Mouse (Mus musculus): ENCODE measurements around the gene Herc4.

Herc4 gene

DNA sequence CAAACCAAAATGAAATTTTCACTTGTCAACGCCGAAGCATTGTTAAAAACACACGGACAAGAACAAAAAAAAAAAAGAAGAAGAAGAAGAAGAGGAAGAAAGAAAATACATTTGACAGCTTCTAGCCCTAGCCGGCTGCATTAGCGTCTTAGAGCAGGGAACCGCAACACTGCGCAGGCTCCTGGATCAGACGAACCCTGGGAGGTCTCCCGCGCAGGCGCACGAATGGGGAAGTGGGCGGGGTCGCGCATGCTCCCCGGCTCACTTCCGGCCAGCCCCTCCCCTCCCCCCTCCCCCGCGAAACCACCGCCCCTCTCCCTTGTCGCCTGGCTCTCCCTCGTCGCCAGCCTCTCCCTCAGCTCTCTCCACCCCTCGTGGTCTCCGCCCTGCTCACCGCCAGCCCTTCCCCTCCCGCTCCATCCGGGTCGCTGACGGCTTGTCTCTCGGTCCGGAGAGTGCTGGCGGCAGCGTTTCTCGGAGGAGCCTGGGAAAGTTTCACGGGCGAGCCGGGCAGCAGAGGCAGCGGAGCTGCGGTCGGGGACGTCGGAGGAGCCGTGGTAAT is at the start of gene Herc4:
TSS of gene Herc4 (plus strand) at position 318 of the 562 bp plus-strand sequence.
- in situ Hi-C loops (cut with MboI; ENCODE audit: low sequenced_read_pairs), result no loop called here

DNA sequence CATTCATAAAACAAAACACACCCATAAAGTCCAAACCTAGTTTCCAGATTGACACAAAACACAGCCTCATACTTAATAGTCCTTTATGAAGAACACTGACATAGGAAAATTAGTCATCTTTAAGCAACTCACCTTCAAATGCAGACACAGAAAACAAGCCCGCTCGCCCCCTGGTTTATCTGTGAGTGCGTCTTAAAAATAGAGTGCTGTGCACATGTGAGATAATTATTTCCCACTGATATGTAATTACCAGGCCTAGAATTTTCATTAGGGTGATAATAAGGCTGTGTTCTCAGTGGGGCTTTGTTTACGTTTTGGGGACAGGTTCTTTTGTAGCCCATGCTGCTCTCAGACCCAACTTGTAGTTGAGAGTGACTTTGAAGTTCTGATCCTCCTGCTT is 44.6 kb upstream of the Herc4 start:
- in situ Hi-C loops (cut with MboI; ENCODE audit: low sequenced_read_pairs), result no loop called here

DNA sequence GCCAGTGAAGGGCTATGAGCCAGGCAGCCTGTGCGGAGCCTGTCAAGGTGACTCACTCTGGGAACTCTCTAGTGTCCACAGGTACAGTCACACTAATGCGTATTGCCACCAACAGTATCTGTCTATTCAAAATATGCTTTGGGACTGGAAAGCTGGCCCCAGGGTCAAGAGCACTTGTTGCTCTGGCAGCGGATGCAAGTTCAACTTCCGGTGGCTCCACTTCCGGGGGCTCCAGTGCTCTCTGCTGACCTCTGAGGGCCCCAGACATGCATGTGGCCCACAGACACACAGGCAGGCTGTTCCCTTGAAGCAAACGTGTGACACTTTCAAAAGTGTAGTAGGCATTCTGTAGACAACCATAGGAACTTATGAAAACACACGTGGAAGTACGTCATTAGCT is 42.1 kb upstream of the Herc4 start:
- in situ Hi-C loops (cut with MboI; ENCODE audit: low sequenced_read_pairs), result no loop called here

DNA sequence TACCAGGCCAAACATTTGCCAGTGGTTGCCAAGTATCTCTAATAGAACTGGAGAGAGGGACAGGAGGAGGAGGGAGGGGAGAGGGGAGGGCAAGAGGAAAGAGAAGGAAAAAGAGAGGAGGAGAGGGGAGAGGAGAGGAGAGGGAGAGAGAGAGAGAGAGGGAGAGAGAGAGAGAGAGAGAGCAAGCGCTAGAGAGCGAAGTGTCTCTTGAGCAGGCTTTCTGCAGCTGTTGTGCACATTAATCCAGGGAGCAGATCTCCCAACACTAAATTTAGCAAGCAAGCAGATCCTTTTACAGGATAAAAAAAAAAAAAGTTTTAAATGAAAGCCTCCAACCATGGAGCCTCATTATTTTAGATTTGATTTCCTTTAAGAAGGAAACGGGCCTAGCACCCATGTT is 40.6 kb upstream of the Herc4 start:
- in situ Hi-C loops (cut with MboI; ENCODE audit: low sequenced_read_pairs), result no loop called here

DNA sequence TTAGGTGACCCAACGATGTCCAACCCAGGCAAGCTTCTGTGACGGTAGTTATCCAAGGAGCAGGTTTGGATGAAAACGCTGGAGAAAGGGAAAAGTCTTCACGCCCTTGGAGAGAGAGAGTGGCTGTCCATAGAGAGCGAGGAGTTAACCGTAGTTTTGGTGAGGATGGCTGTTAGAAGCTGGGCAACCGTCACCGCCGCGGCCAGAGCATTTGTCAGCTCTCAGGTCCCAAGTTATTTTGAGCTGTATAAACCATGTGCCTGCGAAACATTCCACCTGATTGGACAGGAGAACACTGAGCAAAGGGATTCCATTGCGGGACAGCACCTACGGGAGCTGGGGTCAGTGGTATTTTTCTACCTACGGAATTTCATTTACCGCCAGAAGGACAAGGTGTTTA is 39.9 kb upstream of the Herc4 start, which contains the start of gene Mypn:
TSS of gene Mypn (minus strand) at position 225 of the 400 bp plus-strand sequence.
- in situ Hi-C loops (cut with MboI; ENCODE audit: low sequenced_read_pairs), result no loop called here

DNA sequence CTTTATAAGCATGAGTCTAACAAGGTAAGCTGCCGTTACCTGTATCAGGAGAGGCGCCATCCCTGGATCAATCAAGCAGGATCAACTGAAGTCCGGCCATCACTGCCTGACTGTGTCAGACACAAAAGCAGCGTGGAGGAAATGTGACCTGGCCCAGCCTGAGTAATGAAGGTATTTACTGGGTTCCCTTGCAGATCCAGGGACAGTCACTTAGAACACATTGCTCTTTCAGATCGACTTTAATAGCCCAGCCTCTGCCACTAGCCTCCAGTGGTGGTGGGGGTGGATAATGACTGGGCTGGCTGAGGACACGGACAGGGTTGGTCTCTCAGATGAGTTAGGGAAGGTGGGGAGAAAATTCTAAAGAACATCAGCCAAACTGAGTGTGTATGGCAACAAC is 34.7 kb upstream of the Herc4 start:
- in situ Hi-C loops (cut with MboI; ENCODE audit: low sequenced_read_pairs), result no loop called here

DNA sequence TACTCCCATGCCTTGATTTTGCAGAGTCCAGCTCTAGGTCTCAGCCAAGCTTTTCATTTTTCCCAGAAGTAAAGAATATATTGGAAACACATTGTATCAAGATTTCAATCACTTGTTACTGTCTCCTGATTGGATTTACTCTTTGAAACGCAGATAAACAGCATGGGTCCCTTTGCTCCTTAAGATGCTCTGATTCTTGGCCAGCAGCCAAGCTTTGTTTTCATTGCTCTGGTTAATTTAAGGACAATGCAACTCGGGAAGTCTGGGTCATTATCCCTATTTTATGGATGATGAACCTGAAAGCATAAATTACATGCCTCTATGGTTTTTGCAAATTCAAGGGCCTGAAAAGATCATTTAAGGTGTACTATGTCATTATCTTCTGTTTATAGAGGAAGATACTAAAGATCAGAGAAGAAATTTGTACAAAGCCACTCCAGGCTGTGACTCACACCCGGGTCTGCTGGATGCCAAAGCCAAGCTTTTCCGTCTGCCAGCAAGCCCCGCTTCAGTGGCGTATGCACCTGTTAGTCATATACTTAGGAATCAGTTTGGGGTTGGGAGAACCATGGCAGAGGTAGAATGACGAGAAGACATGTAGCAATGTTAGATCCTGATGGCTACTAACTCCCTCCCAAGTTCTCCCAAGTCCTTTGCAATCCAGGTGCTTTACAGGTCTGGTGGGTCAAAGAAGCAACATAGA is 22.4 kb upstream of the Herc4 start:
- in situ Hi-C loops (cut with MboI; ENCODE audit: low sequenced_read_pairs), result no loop called here

DNA sequence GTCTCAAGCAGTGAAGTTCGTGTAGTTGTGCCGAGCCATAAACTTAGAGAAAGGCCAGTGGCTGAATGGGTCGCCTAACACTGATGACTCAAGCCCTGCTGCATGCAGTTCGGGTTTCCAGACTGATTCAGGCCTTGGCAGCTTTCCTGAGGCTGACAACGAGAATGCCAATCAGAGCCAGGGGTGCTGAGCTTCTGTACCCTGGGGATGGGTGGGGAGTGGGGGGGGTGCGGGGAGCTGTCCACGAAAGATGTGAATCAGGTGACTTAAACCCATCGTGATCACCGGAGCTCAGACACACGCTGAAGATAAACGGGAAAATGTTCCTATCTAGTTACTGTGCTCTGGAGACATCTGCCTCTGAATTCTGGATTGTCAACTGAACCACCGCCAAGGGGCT is 19.3 kb upstream of the Herc4 start:
- in situ Hi-C loops (cut with MboI; ENCODE audit: low sequenced_read_pairs), result no loop called here

DNA sequence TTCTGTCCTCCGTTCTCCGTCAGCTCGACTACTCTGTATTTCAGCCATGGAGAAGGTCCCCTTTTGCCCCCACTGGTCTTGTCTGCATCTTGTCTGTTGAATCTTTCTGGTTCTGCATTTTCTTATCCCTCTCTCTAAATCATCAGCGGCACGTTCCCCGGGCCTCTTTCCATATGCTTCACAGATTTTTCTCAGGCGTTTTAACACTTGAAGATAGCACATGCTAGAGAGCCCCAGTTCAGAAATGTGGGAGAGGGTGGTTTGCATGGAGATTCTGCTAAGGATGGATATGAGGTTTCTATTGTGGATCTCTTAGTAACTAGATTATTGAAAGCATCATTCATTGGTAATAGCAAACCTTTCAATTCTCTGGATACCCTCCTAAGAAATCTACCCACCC is 13.3 kb upstream of the Herc4 start:
- in situ Hi-C loops (cut with MboI; ENCODE audit: low sequenced_read_pairs), result no loop called here

DNA sequence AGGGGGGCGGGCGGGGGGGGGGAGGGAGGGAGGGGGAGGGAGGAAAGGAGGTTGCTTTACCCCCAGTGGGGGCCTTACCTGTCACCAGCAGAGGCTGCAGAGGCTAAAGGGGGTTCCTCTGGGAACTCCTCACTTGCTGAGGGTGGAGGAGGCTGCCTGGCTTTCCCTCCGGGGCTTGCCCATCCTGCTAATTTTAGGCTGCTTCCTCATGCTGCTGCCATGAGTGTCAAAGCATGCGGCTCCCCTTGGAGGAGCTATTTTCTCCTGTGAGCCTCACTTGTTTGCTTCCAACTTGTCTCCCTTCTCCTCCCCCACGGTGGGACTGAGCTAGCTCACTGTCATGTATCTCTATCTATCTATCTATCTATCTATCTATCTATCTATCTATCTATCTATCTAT is 12.8 kb upstream of the Herc4 start:
- in situ Hi-C loops (cut with MboI; ENCODE audit: low sequenced_read_pairs), result no loop called here

DNA sequence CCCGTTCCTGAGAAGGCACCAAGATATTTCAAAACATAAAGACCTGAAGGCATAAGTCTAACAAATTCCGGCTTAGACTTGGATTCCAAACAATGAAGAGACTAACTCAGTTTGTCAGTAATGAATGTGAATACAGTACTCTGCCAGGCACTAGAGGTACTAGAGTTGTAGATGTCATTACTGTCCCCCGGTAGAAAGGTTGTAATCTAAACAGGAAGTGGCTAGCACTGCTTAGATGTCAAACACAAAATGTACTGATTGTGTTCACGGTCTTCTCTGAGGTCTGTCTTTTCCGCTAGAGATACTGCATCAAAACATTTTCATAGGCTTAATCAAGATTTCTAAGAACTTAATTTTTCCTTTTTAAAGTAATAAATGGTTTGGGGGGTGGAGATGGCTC is 12.0 kb upstream of the Herc4 start:
- in situ Hi-C loops (cut with MboI; ENCODE audit: low sequenced_read_pairs), result no loop called here

DNA sequence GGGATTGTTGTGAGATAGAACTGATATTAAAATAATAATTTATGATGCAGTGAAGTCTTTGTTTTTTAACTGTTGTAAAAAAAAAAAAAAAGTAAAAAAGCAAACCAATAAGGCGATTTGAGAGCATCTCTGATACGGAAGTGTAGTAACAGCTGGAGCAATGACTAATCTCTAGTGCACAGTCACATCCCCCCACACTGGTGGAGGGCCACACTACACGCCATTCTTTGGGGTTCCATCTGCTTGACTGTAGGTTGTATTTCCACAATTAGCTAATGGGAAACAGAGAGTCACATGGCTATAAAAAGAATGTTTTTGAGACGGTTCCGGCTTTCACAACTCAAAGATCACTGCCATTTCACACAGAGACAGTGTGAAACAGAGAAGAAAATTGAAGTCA is 9.5 kb upstream of the Herc4 start:
- in situ Hi-C loops (cut with MboI; ENCODE audit: low sequenced_read_pairs), result no loop called here

DNA sequence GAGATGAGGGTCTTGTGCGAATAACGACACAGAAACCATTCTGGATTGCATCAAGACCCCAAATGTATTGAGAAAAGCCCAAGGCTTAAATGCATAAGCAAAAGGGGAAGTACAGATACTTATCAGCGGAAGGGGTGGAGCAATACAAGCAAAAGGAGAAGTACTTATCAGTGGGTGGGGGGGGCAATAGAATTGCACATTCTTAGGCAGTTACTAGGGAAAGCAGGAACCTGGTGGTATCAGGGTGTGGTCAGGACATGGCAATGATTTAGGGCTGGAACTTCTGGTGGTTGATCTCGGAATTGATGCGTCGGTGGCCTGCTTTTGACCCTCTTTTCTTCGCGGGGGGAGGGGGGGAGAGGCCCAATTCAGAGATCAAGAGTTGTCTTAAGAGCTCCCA is 7.7 kb upstream of the Herc4 start:
- in situ Hi-C loops (cut with MboI; ENCODE audit: low sequenced_read_pairs), result no loop called here

DNA sequence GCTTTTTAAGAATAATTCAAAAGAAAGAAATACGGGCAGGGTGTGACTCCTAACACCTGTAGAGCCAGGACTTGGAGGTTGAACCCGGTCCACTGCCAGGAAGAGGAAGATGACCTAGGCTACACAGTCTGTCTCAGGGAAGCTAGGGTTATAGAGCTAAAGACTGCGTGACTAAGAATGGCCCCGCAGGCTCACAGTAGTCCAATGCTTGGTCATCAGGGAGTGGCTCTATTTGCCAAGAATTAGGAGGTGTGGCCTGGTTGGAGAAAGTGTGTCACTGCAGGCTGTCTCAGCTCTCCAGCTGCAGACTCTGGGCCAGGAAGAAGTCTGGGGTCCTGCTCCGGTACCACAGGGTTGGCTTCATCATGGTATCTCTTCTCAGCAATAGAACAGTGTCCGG is 6.9 kb upstream of the Herc4 start:
- in situ Hi-C loops (cut with MboI; ENCODE audit: low sequenced_read_pairs), result no loop called here

DNA sequence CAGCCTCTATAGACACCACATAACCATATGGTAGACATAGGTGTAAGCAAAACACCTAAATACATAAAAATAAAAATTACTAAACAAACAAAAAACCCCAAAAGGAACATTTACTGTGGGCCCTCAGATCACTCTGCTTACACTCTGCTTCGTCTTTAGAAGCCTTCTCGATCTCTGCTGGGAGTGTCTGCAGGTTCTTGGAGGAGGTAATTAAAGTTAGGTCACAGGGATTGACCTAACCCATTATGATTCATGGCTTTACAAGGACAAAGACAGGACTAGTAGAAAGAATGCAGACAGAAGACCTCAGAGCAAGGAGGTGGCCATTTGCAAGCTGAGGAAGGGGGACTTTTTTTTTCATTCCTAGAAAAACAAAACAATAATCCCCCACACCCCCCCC is 6.4 kb upstream of the Herc4 start:
- in situ Hi-C loops (cut with MboI; ENCODE audit: low sequenced_read_pairs), result no loop called here

DNA sequence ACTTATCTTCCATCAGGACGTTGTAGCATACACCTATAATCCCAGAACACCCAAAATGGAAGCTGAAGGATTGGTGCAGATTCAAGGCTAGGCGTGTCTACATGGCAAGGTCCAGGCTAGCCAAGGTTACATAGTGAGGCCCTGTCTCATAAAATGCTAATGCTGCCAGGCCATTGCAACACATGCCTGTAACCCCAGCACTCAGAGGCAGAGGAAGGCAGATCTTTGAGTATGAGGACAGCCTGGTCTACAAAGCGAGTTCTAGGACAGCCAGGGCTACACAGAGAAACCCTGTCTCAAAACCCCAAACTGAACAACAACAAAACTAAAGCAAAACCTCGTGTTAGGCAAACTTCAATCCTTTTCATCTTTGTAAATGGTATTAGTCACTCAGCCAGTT is 5.5 kb upstream of the Herc4 start:
- in situ Hi-C loops (cut with MboI; ENCODE audit: low sequenced_read_pairs), result no loop called here

DNA sequence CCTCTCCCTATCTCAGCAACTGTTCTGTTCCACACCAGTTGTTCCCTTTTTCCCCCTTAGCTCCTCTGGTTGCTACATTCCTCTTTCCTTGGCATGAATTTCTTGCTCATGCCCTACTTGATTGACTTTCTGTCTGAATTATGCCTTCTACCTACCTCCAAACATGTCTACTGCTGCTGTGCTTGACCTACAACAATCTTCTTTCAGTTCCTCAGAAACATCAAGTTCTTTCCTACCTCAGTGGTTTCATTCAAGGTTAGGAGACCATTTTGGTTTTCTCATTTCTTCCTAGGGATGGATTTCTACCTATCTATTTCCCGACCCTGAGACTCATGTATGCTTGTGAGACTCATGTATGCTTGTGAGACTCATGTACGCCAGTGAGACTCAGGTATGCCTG is 3.8 kb upstream of the Herc4 start:
- in situ Hi-C loops (cut with MboI; ENCODE audit: low sequenced_read_pairs), result no loop called here

DNA sequence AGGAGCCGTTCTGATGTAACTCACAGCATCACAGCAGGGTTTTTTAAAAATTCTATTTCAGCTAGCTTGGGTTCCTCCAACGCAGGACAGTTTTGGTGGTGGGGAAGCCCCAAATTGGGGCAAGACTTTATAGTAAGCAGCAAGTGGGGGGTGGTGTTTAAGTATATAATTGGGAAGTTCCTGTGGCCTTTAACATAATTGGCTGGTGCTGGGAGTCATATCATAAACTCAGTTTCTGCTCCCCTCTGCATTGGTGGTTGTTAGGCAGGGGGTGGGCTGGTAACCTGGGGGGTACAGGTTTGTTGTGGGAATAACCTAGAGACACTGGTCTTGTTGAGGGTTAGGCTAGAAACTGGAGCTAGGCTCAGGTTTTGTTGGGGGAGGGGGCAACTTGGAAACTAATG is 2.7 kb upstream of the Herc4 start:
- in situ Hi-C loops (cut with MboI; ENCODE audit: low sequenced_read_pairs), result no loop called here

DNA sequence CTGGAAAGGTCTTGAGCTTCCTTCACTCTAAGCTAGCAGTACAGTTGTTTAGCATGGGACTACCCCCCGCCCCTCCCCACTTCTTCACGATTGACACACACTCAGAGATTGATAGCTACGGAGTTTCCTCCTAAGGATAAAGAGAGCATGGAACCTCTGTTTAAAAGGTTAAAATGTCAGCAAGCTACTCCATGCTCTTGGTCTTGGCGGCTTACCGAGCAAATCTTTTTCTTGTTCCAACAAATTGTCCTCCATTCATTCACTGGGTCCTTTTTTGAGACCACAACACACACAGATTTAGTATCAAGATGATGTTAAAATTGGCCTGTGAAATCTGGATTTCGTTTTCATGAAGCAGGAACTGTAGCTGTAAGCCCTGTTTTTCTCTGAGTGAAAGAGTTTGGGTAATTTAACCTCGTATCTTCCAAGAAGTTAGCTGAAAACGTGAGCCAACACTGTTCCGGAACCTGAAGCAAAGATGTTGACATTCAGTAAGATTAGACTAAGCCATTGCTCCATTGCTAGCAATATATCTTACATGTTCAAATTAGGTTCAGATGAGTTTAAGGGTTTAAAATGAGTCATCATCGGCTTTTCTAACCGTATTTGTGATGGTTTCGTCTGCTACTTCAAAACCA is 693 bp upstream of the Herc4 start:
- in situ Hi-C loops (cut with MboI; ENCODE audit: low sequenced_read_pairs), result no loop called here

DNA sequence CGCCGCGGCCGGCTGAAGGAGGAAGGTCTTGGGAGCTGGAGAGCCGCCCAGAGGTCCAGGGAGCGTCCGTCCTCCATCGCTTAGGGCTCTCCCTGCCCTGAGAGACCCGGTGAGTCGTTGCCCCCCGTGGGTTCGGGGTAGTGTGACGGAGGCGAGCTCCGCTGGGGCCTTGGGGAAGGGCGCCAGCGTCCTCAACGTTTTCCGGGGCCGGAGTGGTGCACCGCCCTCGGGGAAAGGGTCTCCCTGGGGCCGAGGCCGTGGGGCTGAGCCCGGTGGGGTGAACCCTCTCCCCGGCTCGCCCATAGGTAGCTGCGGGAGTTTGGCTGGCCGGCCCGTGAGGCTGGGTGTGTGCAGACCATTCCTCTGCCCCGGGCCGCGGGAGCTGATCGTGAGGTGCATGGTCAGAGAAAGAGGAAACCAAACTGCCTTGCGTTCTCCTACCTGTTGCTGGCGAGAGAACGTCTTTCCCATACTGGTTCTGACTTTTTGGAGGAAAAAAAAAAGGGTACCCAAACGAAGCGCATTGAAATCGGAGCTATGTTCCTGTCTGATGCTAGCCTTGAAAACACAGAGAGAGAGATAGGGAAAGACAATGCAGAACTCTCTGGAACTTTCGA is 553 bp downstream of the Herc4 start:
- in situ Hi-C loops (cut with MboI; ENCODE audit: low sequenced_read_pairs), result no loop called here

DNA sequence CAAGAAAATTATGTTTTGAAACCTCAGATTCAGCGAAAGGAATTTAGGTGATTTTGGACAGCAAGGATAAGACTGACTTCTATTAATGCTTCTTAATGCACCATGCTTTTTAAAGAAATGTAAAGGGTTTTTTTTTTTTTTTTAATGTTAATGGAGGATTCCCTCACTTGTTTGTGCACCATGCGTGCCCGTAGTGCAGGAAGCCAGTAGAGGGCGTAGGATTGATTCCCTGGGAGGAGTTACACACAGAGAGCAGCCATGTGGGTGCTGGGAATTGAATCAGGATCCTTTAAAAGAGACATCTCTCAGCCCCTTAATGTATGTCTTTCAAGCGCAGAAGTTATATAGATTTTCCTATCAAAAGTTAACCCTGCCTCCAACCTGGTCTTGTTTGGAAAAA is 1.1 kb downstream of the Herc4 start:
- in situ Hi-C loops (cut with MboI; ENCODE audit: low sequenced_read_pairs), result no loop called here

DNA sequence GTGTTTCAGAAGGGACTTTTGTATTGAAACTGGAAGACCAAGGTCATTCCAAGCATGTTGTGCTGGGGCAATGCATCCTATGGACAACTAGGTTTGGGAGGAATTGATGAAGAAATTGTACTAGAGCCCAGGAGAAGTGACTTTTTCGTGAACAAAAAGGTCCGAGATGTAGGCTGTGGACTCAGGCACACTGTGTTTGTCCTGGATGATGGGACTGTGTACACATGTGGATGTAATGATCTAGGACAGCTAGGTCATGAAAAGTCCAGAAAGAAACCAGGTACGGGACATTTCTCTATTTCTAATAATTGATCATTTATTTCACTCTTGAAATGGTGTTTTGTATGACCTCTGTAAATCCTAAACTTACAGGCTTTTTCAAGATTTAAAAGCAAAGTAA is 2.2 kb downstream of the Herc4 start:
- in situ Hi-C loops (cut with MboI; ENCODE audit: low sequenced_read_pairs), result no loop called here

All from CH12F3 (cell line).